Mouse (Mus musculus): ENCODE results near the gene Cask. TPM values are rescaled to one million over a fixed set of nuclear protein-coding genes. Genes with fewer than 3 reads are reported as not detected.

The Cask gene
- polyA plus RNA-seq, 1 experiment from 2014 or later = 27.3 TPM

DNA sequence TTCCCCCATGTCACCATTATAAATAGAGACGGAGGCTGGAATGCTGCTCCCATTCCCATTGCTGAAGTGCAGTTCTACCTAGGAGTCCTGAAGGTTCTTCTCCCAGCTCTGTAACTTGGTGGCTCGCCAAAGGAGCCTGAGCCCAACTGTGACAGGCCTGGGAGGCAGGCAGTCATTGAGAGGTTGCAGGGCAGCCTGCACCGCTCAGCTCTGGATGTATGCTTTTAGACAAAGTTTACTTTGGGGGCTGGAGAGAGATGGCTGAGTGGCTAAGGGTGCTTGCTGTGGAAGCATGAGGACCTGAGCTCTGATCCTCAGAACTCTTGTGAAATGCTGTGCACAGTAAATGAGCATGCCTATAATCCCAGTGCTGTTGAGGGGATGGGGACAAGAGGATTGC, 360.2 kb downstream of the Cask start:
- Histone ChIP-seq H3K9ac (replicated peaks; ENCODE audit: low read depth, low read length) (no peak overlapping the region), H3K4me1 (ENCODE audit: control insufficient read depth, insufficient read depth, low read length) (no peaks in the 10 kb centered on the region), H3K9me3 (ENCODE audit: control insufficient read depth, low read depth, low read length) (peaks cover 4% of the 10 kb centered on the region; the same call in 1 of the 2 replicates), H3K4me3 (ENCODE audit: low read depth, low read length) (no peak overlapping the region), H3K27me3 (ENCODE audit: control insufficient read depth, insufficient read depth, low read length) (no peaks in the 10 kb centered on the region), H3K4me2 (replicated peaks; ENCODE audit: low read depth, low read length) (no peak overlapping the region), H3K36me3 (ENCODE audit: control insufficient read depth, insufficient read depth, low read length) (no peaks in the 10 kb centered on the region), H3K27ac (ENCODE audit: low read length) (no peak overlapping the region)
- no peak for ATAC-seq (ENCODE audit: insufficient number of reproducible peaks, insufficient read depth, low FRiP score, low read depth)
- 52% methylated on average over 3 of the region's 3 CpGs for WGBS

DNA sequence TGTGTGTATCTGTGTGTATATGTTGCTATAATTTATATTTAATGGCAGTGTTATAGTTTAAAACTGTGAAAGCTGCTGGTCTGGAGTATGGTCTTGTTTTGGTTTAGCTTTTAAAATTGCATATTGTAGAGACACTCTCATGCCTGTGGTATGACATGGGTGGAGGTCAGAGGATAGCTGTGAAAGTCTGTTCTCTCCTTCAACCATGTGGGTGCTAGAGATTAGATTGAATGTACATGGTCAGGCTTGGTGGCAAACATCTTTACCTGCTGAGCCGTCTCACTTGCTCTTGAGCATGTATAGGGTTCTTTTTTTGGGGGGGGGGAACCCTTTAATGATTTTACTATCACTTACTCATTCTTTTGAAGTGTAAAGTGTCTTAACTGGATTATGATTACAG, 361.4 kb downstream of the Cask start:
- no peak overlapping the region for H3K4me2 ChIP-seq (replicated peaks; ENCODE audit: low read depth, low read length)
- H3K36me3 ChIP-seq (ENCODE audit: control insufficient read depth, insufficient read depth, low read length) = no peaks in the 10 kb centered on the region
- no peak overlapping the region for H3K9ac ChIP-seq (replicated peaks; ENCODE audit: low read depth, low read length)
- H3K27me3 ChIP-seq (ENCODE audit: control insufficient read depth, insufficient read depth, low read length) = no peaks in the 10 kb centered on the region
- no peak overlapping the region for H3K4me3 ChIP-seq (ENCODE audit: low read depth, low read length)
- H3K9me3 ChIP-seq (ENCODE audit: control insufficient read depth, low read depth, low read length) = peaks cover 4% of the 10 kb centered on the region; the same call in 1 of the 2 replicates
- H3K27ac ChIP-seq (ENCODE audit: low read length) = no peak overlapping the region
- no peaks in the 10 kb centered on the region for H3K4me1 ChIP-seq (ENCODE audit: control insufficient read depth, insufficient read depth, low read length)
- no peak for ATAC-seq (ENCODE audit: insufficient number of reproducible peaks, insufficient read depth, low FRiP score, low read depth)
- 75% methylated on average over 1 of the region's 1 CpGs for WGBS

DNA sequence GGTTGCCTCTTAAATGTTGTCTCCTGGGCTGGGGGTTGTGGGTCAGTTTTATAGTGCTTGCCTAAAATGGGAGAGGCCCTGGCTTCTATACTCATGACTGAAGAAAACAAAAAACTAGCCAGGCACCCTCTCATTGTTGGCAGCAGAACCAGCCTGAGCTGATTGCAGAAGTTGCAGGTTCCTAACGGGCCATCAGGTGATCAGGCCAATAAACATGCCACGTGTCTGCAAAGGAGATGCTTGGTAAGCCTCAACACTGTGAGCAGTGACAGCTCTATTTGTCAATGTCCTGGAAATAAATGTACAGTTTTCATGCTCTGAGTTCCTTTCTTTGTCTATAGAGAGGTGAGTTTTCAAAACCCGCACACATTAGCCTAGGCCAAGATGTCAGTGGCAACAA, 362.2 kb downstream of the Cask start:
- no peak for ATAC-seq (ENCODE audit: insufficient number of reproducible peaks, insufficient read depth, low FRiP score, low read depth)
- Histone ChIP-seq H3K4me3 (ENCODE audit: low read depth, low read length) (no peak overlapping the region), H3K9me3 (ENCODE audit: control insufficient read depth, low read depth, low read length) (peaks cover 4% of the 10 kb centered on the region; the same call in 1 of the 2 replicates), H3K9ac (replicated peaks; ENCODE audit: low read depth, low read length) (no peak overlapping the region), H3K36me3 (ENCODE audit: control insufficient read depth, insufficient read depth, low read length) (no peaks in the 10 kb centered on the region), H3K4me2 (replicated peaks; ENCODE audit: low read depth, low read length) (no peak overlapping the region), H3K27me3 (ENCODE audit: control insufficient read depth, insufficient read depth, low read length) (no peaks in the 10 kb centered on the region), H3K27ac (ENCODE audit: low read length) (no peak overlapping the region), H3K4me1 (ENCODE audit: control insufficient read depth, insufficient read depth, low read length) (no peaks in the 10 kb centered on the region)
- 65% methylated on average over 3 of the region's 3 CpGs for WGBS

DNA sequence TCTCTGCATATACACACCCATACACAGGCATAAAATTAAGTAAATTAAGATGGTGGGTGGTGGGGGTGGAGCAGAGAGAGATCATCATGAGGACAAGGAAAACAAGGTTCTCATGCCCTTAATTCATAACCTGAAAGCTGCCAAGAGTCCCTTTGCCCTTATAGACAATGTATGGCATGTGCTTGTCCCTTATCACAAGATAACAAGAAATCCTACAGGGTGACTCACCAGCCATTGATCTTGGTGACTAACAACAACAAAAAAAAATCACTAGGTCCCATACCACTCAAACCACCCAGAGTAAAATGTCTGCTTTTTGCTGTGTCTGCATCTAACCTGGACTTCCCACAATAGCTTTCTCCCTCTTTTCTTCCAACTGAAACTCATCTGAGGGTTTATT, 366.7 kb downstream of the Cask start:
- Histone ChIP-seq H3K36me3 (ENCODE audit: control insufficient read depth, insufficient read depth, low read length) (no peaks in the 10 kb centered on the region), H3K4me1 (ENCODE audit: control insufficient read depth, insufficient read depth, low read length) (no peaks in the 10 kb centered on the region), H3K4me2 (replicated peaks; ENCODE audit: low read depth, low read length) (no peak overlapping the region), H3K9ac (replicated peaks; ENCODE audit: low read depth, low read length) (no peak overlapping the region), H3K27me3 (ENCODE audit: control insufficient read depth, insufficient read depth, low read length) (no peaks in the 10 kb centered on the region), H3K9me3 (ENCODE audit: control insufficient read depth, low read depth, low read length) (peaks cover 4% of the 10 kb centered on the region; the same call in 1 of the 2 replicates), H3K4me3 (ENCODE audit: low read depth, low read length) (no peak overlapping the region), H3K27ac (ENCODE audit: low read length) (no peak overlapping the region)
- ATAC-seq (ENCODE audit: insufficient number of reproducible peaks, insufficient read depth, low FRiP score, low read depth) = no peak

DNA sequence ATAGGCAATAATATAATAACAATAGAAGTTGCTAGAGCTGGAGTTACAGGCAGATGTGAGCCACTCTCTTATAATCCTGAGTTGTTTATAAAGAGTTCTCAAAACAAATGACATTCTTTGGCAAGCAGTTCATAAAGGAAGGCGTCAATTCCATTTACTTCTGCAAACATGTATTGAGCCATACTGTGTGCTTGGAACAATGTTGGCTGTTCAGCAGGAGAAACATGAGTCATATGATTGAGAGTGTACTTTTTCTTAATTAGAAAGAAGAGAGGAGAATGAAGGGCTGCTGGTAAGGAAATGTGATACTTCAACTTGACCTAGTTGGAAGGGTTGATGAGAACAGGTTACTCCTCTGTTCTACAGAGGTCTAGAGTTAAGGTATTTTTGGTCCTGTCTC, 368.6 kb downstream of the Cask start:
- ATAC-seq (ENCODE audit: insufficient number of reproducible peaks, insufficient read depth, low FRiP score, low read depth) = no peak
- 51% methylated on average over 1 of the region's 1 CpGs for WGBS
- Histone ChIP-seq H3K4me2 (replicated peaks; ENCODE audit: low read depth, low read length) (no peak overlapping the region), H3K9ac (replicated peaks; ENCODE audit: low read depth, low read length) (no peak overlapping the region), H3K36me3 (ENCODE audit: control insufficient read depth, insufficient read depth, low read length) (no peaks in the 10 kb centered on the region), H3K4me1 (ENCODE audit: control insufficient read depth, insufficient read depth, low read length) (no peaks in the 10 kb centered on the region), H3K27ac (ENCODE audit: low read length) (no peak overlapping the region), H3K27me3 (ENCODE audit: control insufficient read depth, insufficient read depth, low read length) (no peaks in the 10 kb centered on the region), H3K4me3 (ENCODE audit: low read depth, low read length) (no peak overlapping the region), H3K9me3 (ENCODE audit: control insufficient read depth, low read depth, low read length) (peaks cover 4% of the 10 kb centered on the region; the same call in 1 of the 2 replicates)

DNA sequence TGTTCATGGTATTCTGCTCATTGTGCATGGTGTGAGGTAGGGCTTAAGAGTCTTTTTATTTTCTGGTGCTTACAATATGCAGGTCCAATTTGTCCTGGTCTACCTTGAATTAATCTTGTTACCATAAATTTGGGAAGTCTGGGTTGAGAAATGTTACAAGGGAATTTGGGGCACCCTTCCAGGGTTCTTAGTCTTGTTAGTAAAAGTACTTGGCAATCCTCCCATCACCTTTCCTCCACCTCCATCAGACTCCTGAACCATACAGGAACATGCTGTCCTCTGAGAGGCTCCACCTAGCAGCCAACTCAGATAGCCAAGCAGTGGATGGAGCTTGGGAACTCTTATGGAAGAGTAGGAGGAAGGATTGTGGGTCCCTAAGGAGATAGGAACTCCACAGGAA, 371.6 kb downstream of the Cask start:
- no peaks in the 10 kb centered on the region for H3K36me3 ChIP-seq (ENCODE audit: control insufficient read depth, insufficient read depth, low read length)

DNA sequence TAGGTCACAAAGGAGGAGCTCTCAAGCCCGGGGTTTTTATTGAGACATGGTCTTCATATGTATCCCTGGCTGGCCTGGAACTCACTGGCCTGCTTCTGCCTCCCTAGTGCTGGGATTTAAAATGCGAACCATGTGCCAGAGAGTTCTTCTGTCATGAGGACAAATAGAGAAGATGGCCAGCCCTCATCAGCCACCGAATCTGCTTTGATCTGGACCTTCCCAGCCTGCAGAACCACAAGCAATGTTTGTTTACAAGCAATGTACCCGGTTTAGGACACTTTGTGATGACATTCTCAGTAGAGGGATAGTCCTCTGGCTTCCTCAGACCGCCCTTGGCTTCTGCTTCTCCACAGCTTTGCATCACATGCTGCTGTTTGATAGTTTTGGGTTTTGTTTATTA, 372.9 kb downstream of the Cask start:
- ATAC-seq (ENCODE audit: insufficient number of reproducible peaks, insufficient read depth, low FRiP score, low read depth) = no peak
- no peaks in the 10 kb centered on the region for H3K36me3 ChIP-seq (ENCODE audit: control insufficient read depth, insufficient read depth, low read length)
- no peak overlapping the region for H3K9ac ChIP-seq (replicated peaks; ENCODE audit: low read depth, low read length)
- no peaks in the 10 kb centered on the region for H3K4me1 ChIP-seq (ENCODE audit: control insufficient read depth, insufficient read depth, low read length)
- 59% methylated on average over 5 of the region's 5 CpGs for WGBS
- no peak overlapping the region for H3K4me2 ChIP-seq (replicated peaks; ENCODE audit: low read depth, low read length)
- H3K9me3 ChIP-seq (ENCODE audit: control insufficient read depth, low read depth, low read length) = no peaks in the 10 kb centered on the region
- no peaks in the 10 kb centered on the region for H3K27me3 ChIP-seq (ENCODE audit: control insufficient read depth, insufficient read depth, low read length)
- H3K4me3 ChIP-seq (ENCODE audit: low read depth, low read length) = no peak overlapping the region
- H3K27ac ChIP-seq (ENCODE audit: low read length) = no peak overlapping the region

More for the DNA sequence above, 371.6 kb downstream of the Cask start:
- no peak overlapping the region for H3K27ac ChIP-seq (ENCODE audit: low read length)
- no peak overlapping the region for H3K4me2 ChIP-seq (replicated peaks; ENCODE audit: low read depth, low read length)
- ATAC-seq (ENCODE audit: insufficient number of reproducible peaks, insufficient read depth, low FRiP score, low read depth) = no peak
- H3K9ac ChIP-seq (replicated peaks; ENCODE audit: low read depth, low read length) = no peak overlapping the region
- no peaks in the 10 kb centered on the region for H3K9me3 ChIP-seq (ENCODE audit: control insufficient read depth, low read depth, low read length)
- H3K27me3 ChIP-seq (ENCODE audit: control insufficient read depth, insufficient read depth, low read length) = no peaks in the 10 kb centered on the region
- H3K4me1 ChIP-seq (ENCODE audit: control insufficient read depth, insufficient read depth, low read length) = no peaks in the 10 kb centered on the region
- no peak overlapping the region for H3K4me3 ChIP-seq (ENCODE audit: low read depth, low read length)

DNA sequence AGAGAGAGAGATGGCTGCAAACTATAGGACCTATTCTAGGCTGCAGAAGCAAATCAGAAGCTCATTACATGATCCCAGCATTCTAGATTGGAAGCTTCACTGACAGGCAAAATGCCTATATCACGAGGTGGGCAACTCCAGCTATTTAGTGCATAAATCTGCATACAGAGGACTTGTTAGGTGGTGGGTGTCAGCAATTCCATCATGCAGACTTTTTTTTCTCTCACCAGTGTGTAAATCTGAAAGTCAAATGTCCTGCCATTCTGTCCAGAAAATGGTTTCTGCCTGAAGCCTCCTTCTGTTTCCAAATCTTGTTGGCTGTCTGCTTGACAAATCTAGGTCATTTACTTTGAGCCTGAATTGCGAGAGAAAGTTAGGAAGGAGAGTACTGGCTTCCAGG, 373.6 kb downstream of the Cask start:
- H3K27me3 ChIP-seq (ENCODE audit: control insufficient read depth, insufficient read depth, low read length) = no peaks in the 10 kb centered on the region
- H3K27ac ChIP-seq (ENCODE audit: low read length) = no peak overlapping the region
- no peak overlapping the region for H3K4me3 ChIP-seq (ENCODE audit: low read depth, low read length)
- WGBS = 53% methylated on average over 2 of the region's 2 CpGs
- H3K9me3 ChIP-seq (ENCODE audit: control insufficient read depth, low read depth, low read length) = no peaks in the 10 kb centered on the region
- H3K4me1 ChIP-seq (ENCODE audit: control insufficient read depth, insufficient read depth, low read length) = no peaks in the 10 kb centered on the region
- H3K36me3 ChIP-seq (ENCODE audit: control insufficient read depth, insufficient read depth, low read length) = no peaks in the 10 kb centered on the region
- ATAC-seq (ENCODE audit: insufficient number of reproducible peaks, insufficient read depth, low FRiP score, low read depth) = no peak
- H3K4me2 ChIP-seq (replicated peaks; ENCODE audit: low read depth, low read length) = no peak overlapping the region
- H3K9ac ChIP-seq (replicated peaks; ENCODE audit: low read depth, low read length) = no peak overlapping the region

DNA sequence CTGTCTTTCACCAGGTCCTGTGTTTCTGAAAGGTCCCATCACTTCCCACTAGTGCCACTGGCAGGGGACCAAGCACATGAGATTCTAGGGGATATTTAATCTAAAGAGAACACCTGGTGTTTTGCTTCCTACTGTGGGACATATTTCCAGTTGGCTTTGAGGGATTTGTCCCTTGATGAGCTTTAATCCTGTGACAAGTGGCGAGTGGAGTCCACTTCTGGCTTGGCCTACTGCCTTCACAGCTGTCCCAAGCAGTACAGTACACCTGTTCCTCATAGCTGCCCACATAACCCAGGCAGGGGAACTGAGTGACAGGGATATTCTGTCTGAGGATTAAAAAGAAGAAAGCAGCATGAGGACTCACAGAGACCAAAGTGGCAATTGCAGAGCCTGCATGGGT, 375.8 kb downstream of the Cask start:
- no peaks in the 10 kb centered on the region for H3K36me3 ChIP-seq (ENCODE audit: control insufficient read depth, insufficient read depth, low read length)
- no peak overlapping the region for H3K4me3 ChIP-seq (ENCODE audit: low read depth, low read length)
- H3K4me1 ChIP-seq (ENCODE audit: control insufficient read depth, insufficient read depth, low read length) = no peaks in the 10 kb centered on the region
- ATAC-seq (ENCODE audit: insufficient number of reproducible peaks, insufficient read depth, low FRiP score, low read depth) = no peak
- no peaks in the 10 kb centered on the region for H3K27me3 ChIP-seq (ENCODE audit: control insufficient read depth, insufficient read depth, low read length)
- H3K9ac ChIP-seq (replicated peaks; ENCODE audit: low read depth, low read length) = no peak overlapping the region
- no peak overlapping the region for H3K27ac ChIP-seq (ENCODE audit: low read length)
- 79% methylated on average over 1 of the region's 1 CpGs for WGBS
- H3K9me3 ChIP-seq (ENCODE audit: control insufficient read depth, low read depth, low read length) = no peaks in the 10 kb centered on the region
- no peak overlapping the region for H3K4me2 ChIP-seq (replicated peaks; ENCODE audit: low read depth, low read length)
